Mouse (Mus musculus) spleen, adult 2 months (tissue): ENCODE data around the gene Eif4e3.

Source experiments
- CTCF ChIP-seq: fragments of 200-500 bp; IDR thresholded peaks from 2 replicates; pipeline ENCODE4 v1.5.1; 2011; ENCODE audit warnings: mild to moderate bottlenecking, inconsistent platforms; ENCODE audit not compliant: insufficient read depth, insufficient read length, insufficient replicate concordance; ENCODE audit errors: extremely low read depth
- POLR2A ChIP-seq: fragments of 200-500 bp; IDR thresholded peaks from 2 replicates; pipeline ENCODE4 v1.6.1; 2011; ENCODE audit warnings: low read depth, low read length, inconsistent platforms

GRCm38 (mm10) chr6:99649307-99649706, 17.3 kb downstream of the Eif4e3 start:
- TF ChIP-seq POLR2A: no peak
- no peak for TF ChIP-seq CTCF
